Mouse (Mus musculus): ENCODE measurements around the gene Dnm3. TPM values are rescaled to one million over a fixed set of nuclear protein-coding genes. Genes with fewer than 3 reads are reported as not detected.

Dnm3 gene
- total and polyA plus RNA-seq, 3 experiments: 1.5 to 7.8 (median 5.9) TPM

GRCm38 (mm10) chr1:162144992-162145391 lies 332.8 kb downstream of the Dnm3 start:
- TF ChIP-seq EP300 (IDR thresholded peaks at IDR 0.05; ENCODE audit: insufficient read depth, low read depth, low read length) (no peak), POLR2A (IDR thresholded peaks at IDR 0.05; ENCODE audit: insufficient read depth, low read depth, low read length) (no peak), CTCF (IDR thresholded peaks at IDR 0.05) (no peak)
- H3K36me3 ChIP-seq (ENCODE audit: control insufficient read depth, insufficient read depth, low read length): no peaks in the 10 kb centered on the region
- 80% methylated on average over 1 of the region's 1 CpGs for WGBS
- no peak for DNase-seq
- no peak overlapping the region for H3K27ac ChIP-seq
- intact Hi-C loops (cut with DNase I): no loop called here
- H3K79me2 ChIP-seq (replicated peaks; ENCODE audit: control insufficient read depth, insufficient read depth, low read length): no peaks in the 10 kb centered on the region
- H3K4me3 ChIP-seq: no peak overlapping the region
- no peaks in the 10 kb centered on the region for H3K4me1 ChIP-seq (ENCODE audit: control insufficient read depth, insufficient read depth, low read length)
- H3K27me3 ChIP-seq (ENCODE audit: control insufficient read depth, insufficient read depth, low read length): no peaks in the 10 kb centered on the region
- H3K9ac ChIP-seq (ENCODE audit: low read depth, low read length): no peak overlapping the region

GRCm38 (mm10) chr1:162143974-162144912 lies 333.6 kb downstream of the Dnm3 start:
- no peak overlapping the region for H3K27ac ChIP-seq
- TF ChIP-seq EP300 (IDR thresholded peaks at IDR 0.05; ENCODE audit: insufficient read depth, low read depth, low read length) (no peak), CTCF (IDR thresholded peaks at IDR 0.05) (no peak), POLR2A (IDR thresholded peaks at IDR 0.05; ENCODE audit: insufficient read depth, low read depth, low read length) (no peak)
- WGBS: 72% methylated on average over 6 of the region's 6 CpGs
- H3K4me3 ChIP-seq: no peak overlapping the region
- intact Hi-C loops (cut with DNase I): no loop called here
- H3K9ac ChIP-seq (ENCODE audit: low read depth, low read length): no peak overlapping the region
- H3K36me3 ChIP-seq (ENCODE audit: control insufficient read depth, insufficient read depth, low read length): no peaks in the 10 kb centered on the region
- H3K79me2 ChIP-seq (replicated peaks; ENCODE audit: control insufficient read depth, insufficient read depth, low read length): no peaks in the 10 kb centered on the region
- DNase-seq: no peak
- H3K27me3 ChIP-seq (ENCODE audit: control insufficient read depth, insufficient read depth, low read length): no peaks in the 10 kb centered on the region
- H3K4me1 ChIP-seq (ENCODE audit: control insufficient read depth, insufficient read depth, low read length): no peaks in the 10 kb centered on the region; the same call in 1 of the 2 replicates

- DNase-seq: no peak
- intact Hi-C loops (cut with DNase I): no loop called here
- H3K79me2 ChIP-seq (replicated peaks; ENCODE audit: control insufficient read depth, insufficient read depth, low read length): no peaks in the 10 kb centered on the region
- no peak overlapping the region for H3K9ac ChIP-seq (ENCODE audit: low read depth, low read length)
- no peaks in the 10 kb centered on the region for H3K36me3 ChIP-seq (ENCODE audit: control insufficient read depth, insufficient read depth, low read length)
- TF ChIP-seq POLR2A (IDR thresholded peaks at IDR 0.05; ENCODE audit: insufficient read depth, low read depth, low read length) (no peak), CTCF (IDR thresholded peaks at IDR 0.05) (no peak), EP300 (IDR thresholded peaks at IDR 0.05; ENCODE audit: insufficient read depth, low read depth, low read length) (no peak)
- H3K4me3 ChIP-seq: no peak overlapping the region
- 80% methylated on average over 7 of the region's 7 CpGs for WGBS
- no peaks in the 10 kb centered on the region; the same call in 1 of the 2 replicates for H3K4me1 ChIP-seq (ENCODE audit: control insufficient read depth, insufficient read depth, low read length)
- no peaks in the 10 kb centered on the region for H3K27me3 ChIP-seq (ENCODE audit: control insufficient read depth, insufficient read depth, low read length)
- H3K27ac ChIP-seq: no peak overlapping the region
These were observed 335.5 kb downstream of the Dnm3 start for GRCm38 (mm10) chr1:162142285-162142684.

- DNase-seq: no peak
- intact Hi-C loops (cut with DNase I): no loop called here
- WGBS: 61% methylated on average over 4 of the region's 4 CpGs
- Histone ChIP-seq H3K4me1 (ENCODE audit: control insufficient read depth, insufficient read depth, low read length) (no peaks in the 10 kb centered on the region; the same call in none of the 2 replicates), H3K79me2 (replicated peaks; ENCODE audit: control insufficient read depth, insufficient read depth, low read length) (no peaks in the 10 kb centered on the region), H3K27me3 (ENCODE audit: control insufficient read depth, insufficient read depth, low read length) (no peaks in the 10 kb centered on the region), H3K4me3 (no peak overlapping the region), H3K9ac (ENCODE audit: low read depth, low read length) (no peak overlapping the region), H3K27ac (no peak overlapping the region), H3K36me3 (ENCODE audit: control insufficient read depth, insufficient read depth, low read length) (no peaks in the 10 kb centered on the region)
- TF ChIP-seq POLR2A (IDR thresholded peaks at IDR 0.05; ENCODE audit: insufficient read depth, low read depth, low read length): no peak
- no peak for TF ChIP-seq EP300 (IDR thresholded peaks at IDR 0.05; ENCODE audit: insufficient read depth, low read depth, low read length)
These were observed 341.5 kb downstream of the Dnm3 start for GRCm38 (mm10) chr1:162136328-162136727.

- Histone ChIP-seq H3K9ac (ENCODE audit: low read depth, low read length) (no peak overlapping the region), H3K4me1 (ENCODE audit: control insufficient read depth, insufficient read depth, low read length) (no peaks in the 10 kb centered on the region; the same call in none of the 2 replicates), H3K79me2 (replicated peaks; ENCODE audit: control insufficient read depth, insufficient read depth, low read length) (no peaks in the 10 kb centered on the region), H3K4me3 (no peak overlapping the region), H3K36me3 (ENCODE audit: control insufficient read depth, insufficient read depth, low read length) (no peaks in the 10 kb centered on the region), H3K27me3 (ENCODE audit: control insufficient read depth, insufficient read depth, low read length) (no peaks in the 10 kb centered on the region), H3K27ac (no peak overlapping the region)
- intact Hi-C loops (cut with DNase I): no loop called here
- TF ChIP-seq POLR2A (IDR thresholded peaks at IDR 0.05; ENCODE audit: insufficient read depth, low read depth, low read length) (no peak), CTCF (IDR thresholded peaks at IDR 0.05) (no peak), EP300 (IDR thresholded peaks at IDR 0.05; ENCODE audit: insufficient read depth, low read depth, low read length) (no peak)
- 88% methylated on average over 11 of the region's 11 CpGs for WGBS
- DNase-seq: no peak
These were observed 342.2 kb downstream of the Dnm3 start for GRCm38 (mm10) chr1:162135451-162136213.

Data from heart, adult 2 months (tissue).